Mouse (Mus musculus) bone marrow, adult 2 months (tissue): ENCODE results near the gene Shisal2a. TPM values are rescaled to one million over a fixed set of nuclear protein-coding genes. Genes with fewer than 3 reads are reported as not detected.
A peak's percentile ranks its signal among the peaks of the same experiment; 100 is the strongest.

Experiments
- H3K27ac ChIP-seq: fragments of 200-500 bp; 2 replicates; pipeline ENCODE4 v1.5.1; 2012; ENCODE audit warnings: low read depth, mild to moderate bottlenecking, control low read depth, inconsistent platforms, low read length; ENCODE audit not compliant: control insufficient read depth, poor library complexity, insufficient read depth
- H3K4me1 ChIP-seq: fragments of 200-500 bp; 2 replicates; pipeline ENCODE4 v1.6.1; 2011; ENCODE audit warnings: low read length; ENCODE audit not compliant: control insufficient read depth, insufficient read depth
- H3K4me3 ChIP-seq: fragments of 200-500 bp; replicated peaks from 2 replicates; pipeline ENCODE3; 2011; ENCODE audit warnings: mild to moderate bottlenecking, low read depth, low read length, control low read depth; ENCODE audit not compliant: control insufficient read depth
- CTCF ChIP-seq: fragments of 200-500 bp; IDR thresholded peaks from 2 replicates; pipeline ENCODE4 v1.5.1; 2011; ENCODE audit warnings: low read length, control low read depth; ENCODE audit not compliant: control insufficient read depth, insufficient read depth
- POLR2A ChIP-seq: fragments of 200-500 bp; IDR thresholded peaks from 2 replicates; pipeline ENCODE4 v1.6.1; 2011; ENCODE audit warnings: low read depth, mild to moderate bottlenecking, control low read depth, low read length, borderline replicate concordance; ENCODE audit not compliant: control insufficient read depth
- WGBS: fragments of 180-500 bp; shearing (Covaris S2); methylation state at CpG from one replicate; pipeline ENCODE4 v1.1.7; 2018; 5-methylcytosine and 5-hydroxymethylcytosine counted together
- polyA plus RNA-seq: library from polyadenylated mRNA; stranded (reverse); fragments of >200 nt; gene quantifications from 2 replicates; pipeline ENCODE4 v1.2.4, GENCODE M21; 2011; ENCODE audit warnings: low replicate concordance; ENCODE audit not compliant: missing spikeins, insufficient read depth, insufficient read length

Gene Shisal2a
- polyA plus RNA-seq, 1 experiment, result not detected

- no peak for TF ChIP-seq POLR2A
- Histone ChIP-seq H3K27ac (no peak overlapping the region), H3K4me3 (no peak overlapping the region), H3K4me1 (peaks cover 2% of the 10 kb centered on the region; the same call in 1 of the 2 replicates)
- 12% methylated on average over 8 of the region's 8 CpGs for WGBS
Measured at GRCm38 (mm10) chr4:108349836-108350547, 33.2 kb downstream of the Shisal2a start.

GRCm38 (mm10) chr4:108349064-108349463, 34.1 kb downstream of the Shisal2a start:
- 77% methylated on average over 3 of the region's 3 CpGs for WGBS
- Histone ChIP-seq H3K4me3 (no peak overlapping the region), H3K4me1 (peaks cover 2% of the 10 kb centered on the region; the same call in 1 of the 2 replicates), H3K27ac (no peak overlapping the region)
- TF ChIP-seq CTCF (no peak), POLR2A (no peak)

- no peak overlapping the region for H3K4me3 ChIP-seq
- TF ChIP-seq POLR2A (no peak), CTCF (no peak)
- 32% methylated on average over 5 of the region's 5 CpGs for WGBS
- no peak overlapping the region for H3K27ac ChIP-seq
- H3K4me1 ChIP-seq, result peaks cover 2% of the 10 kb centered on the region; the same call in 1 of the 2 replicates
Measured at GRCm38 (mm10) chr4:108348256-108348875, 34.8 kb downstream of the Shisal2a start.

- no peak for TF ChIP-seq CTCF
- TF ChIP-seq POLR2A, result no peak
- peaks cover 2% of the 10 kb centered on the region; the same call in 1 of the 2 replicates for H3K4me1 ChIP-seq
- no peak overlapping the region for H3K27ac ChIP-seq
- 19% methylated on average over 5 of the region's 5 CpGs for WGBS
- H3K4me3 ChIP-seq, result no peak overlapping the region
Measured at GRCm38 (mm10) chr4:108347111-108347510, 36.0 kb downstream of the Shisal2a start.

- Histone ChIP-seq H3K27ac (no peak overlapping the region), H3K4me1 (peaks cover 2% of the 10 kb centered on the region; the same call in 1 of the 2 replicates), H3K4me3 (no peak overlapping the region)
- WGBS, result 78% methylated on average over 5 of the region's 5 CpGs
- TF ChIP-seq POLR2A, result no peak
- no peak for TF ChIP-seq CTCF
Measured at GRCm38 (mm10) chr4:108345826-108346225, 37.3 kb downstream of the Shisal2a start.

GRCm38 (mm10) chr4:108344631-108345083, 38.5 kb downstream of the Shisal2a start:
- WGBS, result 72% methylated on average over 7 of the region's 7 CpGs
- no peak overlapping the region for H3K27ac ChIP-seq
- no peak overlapping the region for H3K4me3 ChIP-seq
- peaks cover 2% of the 10 kb centered on the region; the same call in 1 of the 2 replicates for H3K4me1 ChIP-seq
- TF ChIP-seq POLR2A (no peak), CTCF (no peak)

GRCm38 (mm10) chr4:108339277-108339690, 43.9 kb downstream of the Shisal2a start:
- TF ChIP-seq CTCF (peak; percentile 50), POLR2A (no peak)
- H3K4me1 ChIP-seq, result no peaks in the 10 kb centered on the region
- H3K27ac ChIP-seq, result no peak overlapping the region
- no peak overlapping the region for H3K4me3 ChIP-seq
- 32% methylated on average over 4 of the region's 4 CpGs for WGBS

- TF ChIP-seq CTCF (no peak), POLR2A (no peak)
- no peak overlapping the region for H3K4me3 ChIP-seq
- H3K27ac ChIP-seq, result no peak overlapping the region
- no peaks in the 10 kb centered on the region for H3K4me1 ChIP-seq
- WGBS, result 72% methylated on average over 10 of the region's 10 CpGs
Measured at GRCm38 (mm10) chr4:108338811-108339210, 44.3 kb downstream of the Shisal2a start.

GRCm38 (mm10) chr4:108338321-108338733, 44.8 kb downstream of the Shisal2a start:
- TF ChIP-seq CTCF (no peak), POLR2A (no peak)
- no peak overlapping the region for H3K4me3 ChIP-seq
- H3K27ac ChIP-seq, result no peak overlapping the region
- 78% methylated on average over 9 of the region's 9 CpGs for WGBS
- no peaks in the 10 kb centered on the region for H3K4me1 ChIP-seq
